Mouse (Mus musculus): ENCODE measurements around the gene Ttc30a1. TPM values are rescaled to one million over a fixed set of nuclear protein-coding genes. Genes with fewer than 3 reads are reported as not detected.

Ttc30a1 gene
- total RNA-seq, 4 experiments from 2014 or later = 3.2 to 4.4 (median 4.2) TPM

DNA sequence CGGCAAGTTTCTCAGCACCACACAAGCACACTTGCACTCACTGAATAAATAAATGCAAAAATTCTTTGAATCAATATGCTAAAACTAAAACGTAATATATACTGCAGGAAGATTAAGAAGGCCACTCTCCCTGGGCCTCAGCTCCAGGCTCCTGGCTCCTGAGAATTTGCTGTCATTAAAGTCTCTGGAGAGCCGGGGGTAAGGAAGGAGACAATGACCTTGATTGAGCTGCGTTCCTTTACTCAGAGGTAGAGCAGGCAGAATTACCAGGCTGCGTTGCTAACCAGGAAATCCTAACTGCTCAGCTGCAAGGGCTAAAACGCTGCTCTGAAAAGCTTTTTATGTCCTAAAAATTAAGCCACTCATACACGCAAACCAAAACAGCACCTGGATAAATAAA is 48.2 kb downstream of the Ttc30a1 start:
- no peak for DNase-seq (ENCODE audit: low spot score)

DNA sequence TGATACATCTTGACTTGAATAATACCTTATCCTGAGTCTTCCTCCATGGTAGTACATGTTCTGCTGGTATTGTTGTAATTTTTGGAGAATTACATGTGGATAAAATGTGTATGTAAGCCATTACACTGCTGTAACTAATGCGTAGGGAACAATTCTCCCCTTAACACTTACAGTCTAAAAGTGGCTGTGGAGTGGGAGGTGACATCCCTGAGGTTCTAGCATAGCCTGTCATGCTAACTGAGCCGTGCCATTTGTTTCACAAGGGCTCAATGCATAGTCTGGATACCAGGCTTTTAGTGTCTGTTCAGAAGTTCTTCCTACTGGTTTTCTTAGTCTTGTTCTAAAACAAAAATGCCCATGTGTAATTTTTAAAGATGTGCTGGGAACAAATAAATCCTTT is 50.8 kb downstream of the Ttc30a1 start:
- DNase-seq (ENCODE audit: low spot score) = no peak

DNA sequence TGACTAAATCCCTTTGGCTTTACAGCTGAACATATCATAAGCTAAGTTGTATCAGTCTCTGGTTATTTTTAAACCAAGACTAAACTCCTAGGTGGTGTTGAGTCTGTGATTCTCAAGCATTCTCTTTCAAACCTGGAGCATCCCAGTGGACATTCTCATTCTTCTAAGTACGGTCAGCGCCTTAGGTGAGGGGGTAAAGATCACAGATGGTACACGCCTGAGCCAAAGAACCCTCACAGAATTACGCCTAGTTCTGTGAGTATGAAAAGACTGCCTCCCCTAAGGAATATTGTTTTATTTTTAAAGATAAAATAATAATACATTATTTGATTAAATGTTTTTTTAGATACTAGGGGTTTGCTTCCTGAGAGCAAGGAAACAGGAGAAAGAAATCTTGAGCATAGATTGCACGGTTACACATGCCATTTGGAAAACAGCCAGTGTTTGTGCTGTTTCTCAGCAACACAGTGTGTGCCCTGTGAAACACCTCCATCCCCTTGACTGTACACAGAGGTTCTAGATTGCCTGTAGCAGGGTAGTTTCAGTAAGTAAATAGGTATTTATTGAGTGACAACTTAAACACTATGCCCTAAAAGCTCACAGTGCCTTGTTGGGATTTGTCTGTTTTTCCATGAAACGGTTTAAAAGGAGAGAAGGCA is 51.9 kb downstream of the Ttc30a1 start:
- no peak for DNase-seq (ENCODE audit: low spot score)

- no peak for DNase-seq (ENCODE audit: low spot score)
Measured at GRCm38 (mm10) chr2:75929141-75929540, 52.6 kb downstream of the Ttc30a1 start.

Other genes with a start within 250 kb of the Ttc30a1 start
- gene Agps, start 149.8 kb downstream of the Ttc30a1 start, total RNA-seq (2022) = 10 to 100 TPM; 26.4 to 32.0 (median 27.2) TPM
- 10 to 100 TPM; 14.6 to 20.9 (median 16.8) TPM for gene Ttc30b, start 43.4 kb downstream of the Ttc30a1 start, total RNA-seq (2022)
- gene Ttc30a2, start 3.8 kb downstream of the Ttc30a1 start, total RNA-seq (2022) = 1 to 10 TPM; 2.1 to 3.5 (median 2.5) TPM